Mouse (Mus musculus) stomach, embryonic 16.5 days (tissue): ENCODE measurements around the gene Gm9803. TPM values are rescaled to one million over a fixed set of nuclear protein-coding genes. Genes with fewer than 3 reads are reported as not detected.

ENCODE experiments used
- ATAC-seq: fragments of 200-750 bp; cut with Nextera tagmentation; 2 replicates; pipeline ENCODE4 v1.8.0; 2017; ENCODE audit warnings: moderate number of reproducible peaks, moderate TSS enrichment; ENCODE audit not compliant: insufficient read depth, low FRiP score
- H3K27ac ChIP-seq: fragments of 300-500 bp; sonication (generic); 2 replicates; pipeline ENCODE4 v1.5.1; 2014; ENCODE audit warnings: low read length
- H3K27me3 ChIP-seq: fragments of 300-500 bp; sonication (generic); 2 replicates; pipeline ENCODE4 v1.6.1; 2014; ENCODE audit warnings: low read length, control low read depth, mixed read lengths; ENCODE audit not compliant: control insufficient read depth, insufficient read depth
- H3K36me3 ChIP-seq: fragments of 300-500 bp; sonication (generic); 2 replicates; pipeline ENCODE4 v1.6.1; 2014; ENCODE audit warnings: low read length; ENCODE audit not compliant: control insufficient read depth, insufficient read depth
- H3K4me1 ChIP-seq: fragments of 300-500 bp; sonication (generic); 2 replicates; pipeline ENCODE4 v1.6.1; 2014; ENCODE audit warnings: low read length, control low read depth, mixed read lengths; ENCODE audit not compliant: control insufficient read depth, insufficient read depth
- H3K4me2 ChIP-seq: fragments of 300-500 bp; sonication (generic); 2 replicates; pipeline ENCODE4 v1.6.1; 2014; ENCODE audit warnings: low read depth, low read length, mixed read lengths
- H3K4me3 ChIP-seq: fragments of 300-500 bp; sonication (generic); replicated peaks from 2 replicates; pipeline ENCODE4 v1.5.1; 2014; ENCODE audit warnings: mild to moderate bottlenecking, low read length
- H3K9ac ChIP-seq: fragments of 300-500 bp; sonication (generic); 2 replicates; pipeline ENCODE4 v1.6.1; 2014; ENCODE audit warnings: low read length
- H3K9me3 ChIP-seq: fragments of 300-500 bp; sonication (generic); replicated peaks from 2 replicates; pipeline ENCODE4 v1.6.1; 2016; ENCODE audit warnings: low read length, control low read depth; ENCODE audit not compliant: control insufficient read depth
- WGBS: fragments of 180-500 bp; shearing (Covaris S2); extraction: QIAGEN DNeasy Blood & Tissue Kit; methylation state at CpG from one replicate; pipeline ENCODE4 v1.1.7; 2014; 5-methylcytosine and 5-hydroxymethylcytosine counted together
- polyA plus RNA-seq: library from polyadenylated mRNA; unstranded; fragments of >200 nt; fragmentation: Nextera tagmentation; extraction: Ambion mirVana; gene quantifications from 2 replicates; pipeline ENCODE4 v1.2.1, GENCODE M21; 2015

The Gm9803 gene
- polyA plus RNA-seq, 1 experiment from 2014 or later = 10.0 TPM

DNA sequence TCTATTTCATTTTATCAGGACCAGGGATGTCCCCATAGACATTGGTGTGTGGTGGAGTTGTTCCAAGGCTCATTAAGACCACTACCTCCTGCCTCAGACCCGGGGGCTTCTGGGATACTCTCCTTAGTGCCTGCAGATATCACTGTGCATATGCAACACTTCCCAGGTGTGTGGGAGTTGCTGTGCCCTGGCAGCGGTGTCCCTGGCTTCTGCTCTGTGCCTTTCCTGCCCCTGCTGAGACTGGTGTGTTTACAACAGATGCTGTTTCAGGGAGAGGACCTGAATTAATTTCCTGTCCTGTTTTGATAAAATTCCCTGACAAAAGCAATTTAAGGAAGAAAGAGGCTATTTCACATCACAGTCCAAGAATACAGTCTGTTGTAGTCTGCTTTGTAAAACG lies 27.0 kb downstream of the Gm9803 start:
- H3K4me1 ChIP-seq = no peaks in the 10 kb centered on the region
- no peaks in the 10 kb centered on the region for H3K36me3 ChIP-seq
- H3K4me3 ChIP-seq = no peak overlapping the region
- no peaks in the 10 kb centered on the region for H3K27me3 ChIP-seq
- H3K9me3 ChIP-seq = no peaks in the 10 kb centered on the region
- H3K9ac ChIP-seq = no peak overlapping the region
- 26% methylated on average over 3 of the region's 3 CpGs for WGBS
- ATAC-seq = no peak
- no peak overlapping the region for H3K27ac ChIP-seq
- no peak overlapping the region for H3K4me2 ChIP-seq

DNA sequence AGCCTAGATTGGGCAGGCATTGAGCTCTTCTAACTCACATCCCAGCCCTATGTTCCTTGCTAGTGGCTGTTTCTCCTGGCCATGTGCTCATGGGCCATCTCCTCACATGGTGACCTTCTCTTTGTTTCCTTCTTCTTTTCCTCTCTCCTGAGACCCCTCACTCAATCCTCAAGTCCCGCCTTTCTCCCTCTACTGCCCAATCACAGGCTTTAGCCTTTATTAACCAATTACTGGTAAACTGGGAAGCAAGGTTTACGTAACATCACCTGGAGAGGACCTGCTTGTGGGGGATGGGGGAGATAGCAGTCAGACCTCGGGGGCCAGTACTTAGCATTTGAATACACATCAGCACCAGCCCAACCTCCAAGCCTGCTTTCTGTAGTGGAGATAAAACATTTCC lies 27.5 kb downstream of the Gm9803 start:
- H3K4me1 ChIP-seq = no peaks in the 10 kb centered on the region
- H3K9me3 ChIP-seq = no peaks in the 10 kb centered on the region
- no peaks in the 10 kb centered on the region for H3K36me3 ChIP-seq
- H3K9ac ChIP-seq = no peak overlapping the region
- WGBS = 38% methylated on average over 3 of the region's 3 CpGs
- no peak overlapping the region for H3K4me2 ChIP-seq
- H3K4me3 ChIP-seq = no peak overlapping the region
- no peak overlapping the region for H3K27ac ChIP-seq
- H3K27me3 ChIP-seq = no peaks in the 10 kb centered on the region
- no peak for ATAC-seq

DNA sequence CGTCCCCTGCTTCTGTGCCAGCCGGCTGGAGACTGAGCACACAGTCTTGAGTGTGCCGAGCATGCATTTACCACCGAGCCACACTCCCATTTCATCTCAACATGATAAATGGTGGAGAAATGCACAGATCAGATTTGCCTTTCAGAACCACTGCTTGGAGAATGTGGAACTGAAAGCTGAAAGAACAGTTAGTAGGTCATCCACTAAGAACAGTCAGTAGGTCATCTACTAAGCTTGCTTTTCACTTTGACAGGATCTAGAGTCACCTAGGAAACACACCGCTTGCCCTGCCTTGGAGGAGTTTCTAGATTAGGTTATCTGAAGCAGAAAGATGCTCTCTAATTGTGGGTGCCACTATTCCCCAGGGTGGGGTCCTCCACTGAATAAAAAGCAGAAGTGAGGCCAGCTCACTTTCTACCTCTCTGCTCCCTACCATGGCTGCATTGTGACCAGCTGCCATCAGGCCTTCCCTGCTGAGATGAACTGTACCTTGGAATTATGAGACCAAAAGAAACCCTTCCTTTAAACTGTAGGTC lies 33.8 kb downstream of the Gm9803 start:
- Histone ChIP-seq H3K4me1 (no peaks in the 10 kb centered on the region), H3K4me2 (no peak overlapping the region), H3K9ac (no peak overlapping the region), H3K27ac (no peak overlapping the region), H3K4me3 (no peak overlapping the region), H3K9me3 (no peaks in the 10 kb centered on the region), H3K27me3 (no peaks in the 10 kb centered on the region; the same call in 1 of the 2 replicates), H3K36me3 (no peaks in the 10 kb centered on the region)
- no peak for ATAC-seq
- 85% methylated on average over 5 of the region's 5 CpGs for WGBS

DNA sequence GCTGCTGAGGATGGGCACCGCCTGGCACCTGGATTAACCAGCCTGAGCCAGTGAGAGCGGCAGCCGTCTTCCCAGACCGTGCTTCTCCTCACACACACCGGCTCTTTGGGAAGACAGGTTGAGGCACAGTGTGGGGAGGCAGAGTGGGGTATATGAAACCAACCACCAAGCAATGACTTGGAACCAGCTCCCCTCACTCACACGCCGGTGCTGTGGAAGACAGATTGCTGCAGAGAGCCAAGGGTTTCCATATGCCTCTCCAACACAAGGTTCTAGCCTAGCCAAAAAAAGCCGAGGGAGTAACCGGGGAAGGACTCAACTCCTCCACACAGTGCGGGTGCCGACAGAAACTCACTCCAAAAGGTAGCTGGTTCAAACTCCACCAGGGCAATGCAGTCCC lies 35.4 kb downstream of the Gm9803 start:
- no peaks in the 10 kb centered on the region for H3K4me1 ChIP-seq
- ATAC-seq = no peak
- no peak overlapping the region for H3K9ac ChIP-seq
- H3K4me2 ChIP-seq = no peak overlapping the region
- WGBS = 73% methylated on average over 11 of the region's 11 CpGs
- no peaks in the 10 kb centered on the region; the same call in 1 of the 2 replicates for H3K27me3 ChIP-seq
- H3K36me3 ChIP-seq = no peaks in the 10 kb centered on the region
- no peak overlapping the region for H3K4me3 ChIP-seq
- H3K27ac ChIP-seq = no peak overlapping the region
- H3K9me3 ChIP-seq = no peaks in the 10 kb centered on the region

DNA sequence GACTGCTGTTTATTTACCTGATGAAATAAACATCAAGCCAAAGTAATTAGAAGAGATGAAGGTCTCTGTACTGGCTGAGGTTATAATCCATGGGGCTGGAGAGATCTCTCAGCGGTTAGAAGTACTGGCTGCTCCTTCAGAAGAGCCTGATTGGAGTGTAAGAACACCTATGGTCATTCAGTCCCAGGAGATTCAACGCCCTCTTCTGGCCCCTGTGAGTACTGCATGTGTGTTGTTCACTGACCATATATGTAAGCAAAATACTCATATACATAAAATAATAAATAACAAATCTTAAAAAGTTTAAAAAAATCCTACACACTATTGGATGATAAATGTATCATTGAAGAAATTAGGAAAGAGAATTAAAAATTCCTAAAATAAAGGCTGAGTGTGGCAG lies 36.9 kb downstream of the Gm9803 start:
- ATAC-seq = no peak
- H3K9me3 ChIP-seq = no peaks in the 10 kb centered on the region
- H3K9ac ChIP-seq = no peak overlapping the region
- H3K4me3 ChIP-seq = no peak overlapping the region
- H3K27ac ChIP-seq = no peak overlapping the region
- 39% methylated on average over 2 of the region's 2 CpGs for WGBS
- no peaks in the 10 kb centered on the region; the same call in 1 of the 2 replicates for H3K27me3 ChIP-seq
- H3K4me1 ChIP-seq = no peaks in the 10 kb centered on the region
- H3K4me2 ChIP-seq = no peak overlapping the region
- no peaks in the 10 kb centered on the region for H3K36me3 ChIP-seq

DNA sequence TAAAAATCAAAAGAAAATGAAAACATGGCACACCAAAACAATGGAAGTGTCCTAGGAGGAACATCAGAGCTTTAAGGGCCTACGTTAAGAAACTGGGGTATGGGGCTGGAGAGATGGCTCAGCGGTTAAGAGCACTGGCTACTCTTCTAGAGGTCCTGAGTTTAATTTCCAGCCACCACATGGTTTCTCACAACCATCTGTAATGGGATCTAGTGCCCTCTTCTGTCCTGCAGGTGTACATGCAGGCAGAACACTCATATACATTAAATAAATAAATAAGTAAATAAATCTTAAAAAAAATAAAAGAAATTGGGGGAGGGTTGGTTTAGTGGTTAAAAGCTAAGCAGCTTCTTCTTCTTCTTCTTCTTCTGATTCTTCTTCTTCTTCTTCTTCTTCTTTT lies 37.4 kb downstream of the Gm9803 start:
- no peak overlapping the region for H3K4me3 ChIP-seq
- H3K9me3 ChIP-seq = no peaks in the 10 kb centered on the region
- no peaks in the 10 kb centered on the region for H3K36me3 ChIP-seq
- H3K27ac ChIP-seq = no peak overlapping the region
- 92% methylated on average over 2 of the region's 2 CpGs for WGBS
- H3K4me1 ChIP-seq = no peaks in the 10 kb centered on the region
- H3K4me2 ChIP-seq = no peak overlapping the region
- no peak overlapping the region for H3K9ac ChIP-seq
- no peaks in the 10 kb centered on the region; the same call in 1 of the 2 replicates for H3K27me3 ChIP-seq
- no peak for ATAC-seq

Other genes starting within 250 kb of the Gm9803 start
- gene Bend3, start 45.3 kb upstream of the Gm9803 start, polyA plus RNA-seq = 1.8 and 2.5 TPM in 2 replicates
- 59.7 and 60.6 TPM in 2 replicates for gene 1700021F05Rik, start 16.9 kb downstream of the Gm9803 start, polyA plus RNA-seq
- gene Cd24a, start 54.2 kb downstream of the Gm9803 start, polyA plus RNA-seq = 328 and 363 TPM in 2 replicates